Mouse (Mus musculus) embryo, embryonic 11 days (tissue): ENCODE results near the gene Tmem56.

Experiments used
- DNase-seq: peaks from one replicate; pipeline ENCODE4 v3.0.0-alpha.2; 2015

Gene Tmem56

GRCm38 (mm10) chr3:121161661-121162060 lies 121.2 kb downstream of the Tmem56 start:
- peak; percentile 46 for DNase-seq

DNA sequence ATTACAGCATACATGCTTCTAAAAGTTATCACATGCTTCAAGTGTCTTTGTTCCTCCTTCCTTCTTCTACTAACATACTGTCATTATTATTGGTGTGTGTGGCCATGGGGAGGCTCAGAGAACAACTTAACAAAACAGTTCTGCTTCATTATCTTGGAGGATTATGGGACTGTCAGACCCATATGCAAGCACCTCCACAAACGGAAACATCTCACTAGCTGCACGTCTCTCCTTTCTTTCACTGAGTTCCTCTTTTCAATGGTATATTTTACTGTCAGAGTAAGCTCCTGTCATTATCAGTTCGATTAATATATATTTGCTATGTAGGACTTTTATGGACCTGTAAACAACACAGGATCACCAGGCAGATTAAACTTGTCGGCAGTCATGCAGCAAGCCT lies 122.5 kb downstream of the Tmem56 start:
- no peak for DNase-seq

DNA sequence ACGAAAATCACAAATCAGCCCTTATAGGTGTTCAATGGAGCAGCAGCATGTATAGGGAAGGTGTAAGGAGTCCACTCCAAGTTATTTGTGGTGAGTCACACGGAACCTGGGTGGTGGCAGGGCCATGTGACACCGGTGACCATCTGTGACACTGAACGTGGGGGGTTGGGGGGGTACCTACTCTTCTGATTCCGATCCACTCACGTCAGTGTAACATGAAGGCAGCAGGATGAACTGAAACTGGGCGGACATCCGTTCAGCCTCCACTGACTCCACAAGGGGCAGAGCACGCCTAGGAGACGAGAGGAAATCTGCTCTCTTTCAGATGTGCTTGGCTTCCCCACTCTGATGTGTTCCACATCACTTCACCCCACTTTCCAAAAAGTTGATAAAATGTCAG lies 123.3 kb downstream of the Tmem56 start:
- no peak for DNase-seq

GRCm38 (mm10) chr3:121158901-121159351 lies 124.0 kb downstream of the Tmem56 start:
- no peak for DNase-seq

DNA sequence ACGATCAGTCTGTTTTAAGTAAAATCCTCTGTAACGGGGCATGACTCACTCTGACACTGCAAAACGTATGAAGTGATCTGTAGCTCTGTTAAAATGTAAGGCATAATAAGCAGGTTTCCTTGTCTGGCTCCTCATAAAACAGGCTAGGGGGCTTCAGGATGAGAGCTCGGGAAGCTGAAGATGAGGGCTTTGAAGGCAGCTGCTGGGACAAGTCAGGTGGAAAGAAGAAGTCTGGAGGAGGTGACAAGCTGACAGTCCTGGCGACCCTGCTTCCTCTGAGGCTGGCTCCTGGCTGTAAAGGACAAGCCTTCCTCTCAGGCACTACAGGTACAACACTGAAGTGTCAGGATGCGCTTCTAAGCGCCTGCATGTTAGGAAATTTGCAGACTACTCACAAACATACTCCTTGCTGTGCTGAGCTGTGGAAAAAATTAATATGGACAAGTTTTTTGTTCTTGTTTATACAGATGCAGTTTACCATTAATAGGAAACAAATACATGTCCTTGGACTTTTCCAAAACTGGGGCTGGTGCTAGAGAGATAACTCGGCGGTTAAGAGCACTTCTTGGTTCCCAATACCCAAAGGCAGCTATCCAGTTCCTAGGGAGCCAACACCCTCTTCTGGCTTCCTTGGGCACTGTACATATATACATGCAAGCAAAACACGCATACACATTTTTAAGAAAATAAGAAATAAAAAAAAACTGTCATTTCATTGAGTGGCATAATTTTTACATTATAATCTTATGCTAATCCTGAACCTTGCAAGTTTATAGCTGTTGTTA lies 125.2 kb downstream of the Tmem56 start:
- DNase-seq, result no peak

DNA sequence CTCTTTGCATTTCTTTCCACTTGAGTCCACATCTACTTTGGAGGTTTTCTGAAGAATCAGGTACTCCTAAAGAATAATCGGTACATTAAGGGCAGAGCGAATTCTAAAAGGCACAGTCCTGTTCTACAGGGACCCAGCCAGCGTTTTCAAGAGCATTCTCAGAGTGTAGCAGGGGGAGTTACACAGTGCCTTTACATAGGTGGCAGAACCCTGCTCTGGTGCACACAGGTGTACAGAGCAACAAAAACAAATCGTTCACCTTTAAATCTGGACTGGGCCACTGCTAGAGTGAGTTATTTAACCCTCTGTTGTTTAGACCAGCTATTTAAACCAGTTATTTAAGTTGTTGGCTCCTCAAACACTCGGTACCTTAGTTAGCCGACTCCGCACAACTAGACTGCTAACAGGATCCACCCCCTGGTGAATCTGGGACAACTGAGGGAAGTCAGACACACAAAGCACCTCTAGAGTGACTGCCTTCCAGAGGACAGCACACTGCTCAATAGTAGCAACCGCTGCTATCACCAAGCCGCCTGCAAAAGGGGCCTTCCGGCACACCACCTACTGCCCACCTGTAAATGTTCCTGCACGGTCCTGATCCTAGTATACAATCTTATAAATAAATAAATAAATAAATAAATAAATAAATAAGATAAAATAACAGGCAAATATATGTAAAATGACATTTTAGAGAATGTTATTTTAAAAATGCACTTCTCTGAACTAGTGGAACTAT lies 126.3 kb downstream of the Tmem56 start:
- DNase-seq, result peak; percentile 12

GRCm38 (mm10) chr3:121156043-121156442 lies 126.9 kb downstream of the Tmem56 start:
- DNase-seq, result peak; percentile 42
